In the genomic region with DNA sequence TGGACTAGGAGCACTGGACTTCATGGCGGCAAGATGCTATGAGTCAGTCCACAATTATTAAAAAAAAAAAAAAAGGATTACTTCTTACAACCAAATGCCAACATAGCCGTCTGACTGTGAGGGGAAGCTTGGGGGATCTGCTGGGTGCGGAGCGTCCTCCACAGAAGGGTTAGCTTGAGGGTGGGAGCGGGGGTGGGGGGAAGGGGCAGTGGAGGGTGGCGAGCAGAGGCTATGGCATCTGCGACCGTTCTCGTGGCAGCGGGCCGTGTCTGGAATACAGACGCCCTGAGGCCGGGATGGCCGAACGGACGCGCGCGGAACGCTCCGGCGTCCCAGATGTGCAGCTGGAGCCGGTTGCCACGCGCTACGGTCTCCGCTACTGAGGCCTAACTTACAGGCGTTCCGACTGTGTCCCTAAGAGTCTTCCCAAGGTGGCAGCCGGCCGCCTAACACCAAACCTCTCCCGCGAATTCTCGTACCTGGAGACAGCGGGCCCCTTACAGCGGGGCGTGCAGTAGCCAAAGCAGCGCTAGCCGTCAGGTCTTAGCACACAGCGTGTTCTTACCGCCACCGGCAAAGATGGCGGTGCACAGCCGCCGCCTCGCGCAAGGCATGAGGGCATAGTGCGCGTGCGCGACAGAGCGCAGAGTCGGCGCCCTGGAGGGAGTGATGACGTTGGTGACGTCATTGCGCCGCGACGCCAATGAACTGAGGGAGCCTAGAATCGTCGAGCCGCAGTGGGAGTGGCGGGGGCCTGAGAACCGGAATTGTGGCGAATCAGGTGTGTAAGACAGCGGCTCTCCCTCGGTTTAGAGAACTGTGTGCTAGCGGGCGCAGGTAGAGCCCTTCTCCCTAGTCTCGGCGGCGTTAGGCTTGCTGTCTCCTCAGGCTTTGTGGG, we compare ENCODE assay signal across 8 mouse cellular contexts. TPM values are rescaled to one million over a fixed set of nuclear protein-coding genes. Genes with fewer than 3 reads are reported as not detected.
A peak's percentile ranks its signal among the peaks of the same experiment; 100 is the strongest.
DNase-seq lines count a peak whose midpoint lies in the region; ATAC-seq lines count a peak whose summit lies in the region.

A gene (minus strand): TSS at position 677 of the 898 bp plus-strand sequence.
A gene (plus strand): TSS at position 757 of the 898 bp plus-strand sequence.

- peak within 1 kb of the TSS; percentile 80 for H3K9ac ChIP-seq in hindbrain, embryonic 11.5 days (ENCODE audit: low read depth, low read length)

- peak; percentile 98 for ATAC-seq in hindbrain, embryonic 11.5 days (ENCODE audit: low FRiP score)

- H3K36me3 ChIP-seq in hindbrain, embryonic 11.5 days (ENCODE audit: control insufficient read depth, insufficient read depth, low read length) = 0 out of 2 replicates have a peak, but pooled peaks cover under 1% of the 10 kb centered on the region

- H3K4me3 ChIP-seq in hindbrain, embryonic 11.5 days (ENCODE audit: low read depth, low read length) = peak within 1 kb of the TSS; percentile 88

- H3K27me3 ChIP-seq in hindbrain, embryonic 11.5 days (ENCODE audit: control insufficient read depth, insufficient read depth, low read length) = no peaks in the 10 kb centered on the region

- WGBS in hindbrain, embryonic 11.5 days = under 1% methylated on average over 59 of the region's 73 CpGs

- no peaks in the 10 kb centered on the region for H3K9me3 ChIP-seq in hindbrain, embryonic 11.5 days (ENCODE audit: control insufficient read depth, low read length)

- H3K4me1 ChIP-seq in hindbrain, embryonic 11.5 days (replicated peaks; ENCODE audit: control insufficient read depth, insufficient read depth, low read length) = no peaks in the 10 kb centered on the region

- DNase-seq in Muller cell, postnatal 12 days (ENCODE audit: inconsistent ontology term) = peak; percentile 96
- DNase-seq in cerebellum, adult 9-11 months = peak; percentile 97
- DNase-seq in frontal cortex, adult 2 months (ENCODE audit: extremely low spot score in 1 of 2, low spot score in 1 of 2) = peak; percentile 95 to 99
- DNase-seq in hindbrain, embryonic 11.5 days (ENCODE audit: low spot score) = peak; percentile 100
- DNase-seq in layer of hippocampus, postnatal 10 days (ENCODE audit: low spot score in 2 of 2) = peak; percentile 99
- peak; percentile 98 for DNase-seq in lung, postnatal 10 days
- peak; percentile 98 for DNase-seq in ovary, postnatal 36 days (ENCODE audit: low spot score)
- peak; percentile 98 for DNase-seq in thymus, postnatal 25 days

- H3K4me2 ChIP-seq in hindbrain, embryonic 11.5 days (replicated peaks; ENCODE audit: low read depth, low read length) = peak within 1 kb of the TSS; percentile 66

- peak within 1 kb of the TSS; percentile 84 for H3K27ac ChIP-seq in hindbrain, embryonic 11.5 days (ENCODE audit: low read depth, low read length)

RNA-seq across cellular contexts. Expression of the first gene that starts in this region (rescaled TPM):
- 48.9 and 50.3 TPM in 2 replicates for polyA plus RNA-seq in frontal cortex, adult 2 months (2012; rRNA removed)
- polyA plus RNA-seq in hindbrain, embryonic 11.5 days (2014; fragmentation: Nextera tagmentation; extraction: Ambion mirVana) = 129 and 146 TPM in 2 replicates
- 10 to 100 TPM; 87.5 to 89.0 TPM for total RNA-seq in layer of hippocampus, postnatal 10 days (2021)

RNA-seq across cellular contexts. Expression of the second gene that starts in this region (rescaled TPM):
- polyA plus RNA-seq in frontal cortex, adult 2 months (2012; rRNA removed) = 6.8 and 7.4 TPM in 2 replicates
- polyA plus RNA-seq in hindbrain, embryonic 11.5 days (2014; fragmentation: Nextera tagmentation; extraction: Ambion mirVana) = 38.5 and 39.2 TPM in 2 replicates
- total RNA-seq in layer of hippocampus, postnatal 10 days (2021) = 10 to 100 TPM in 1 of 2 experiments, 1 to 10 TPM in 1; 8.2 to 12.6 TPM

Comparison
In these comparisons a context has a peak if more than half of its experiments do, and no peak if none do; other contexts are left out.
1. Peak in every context shown above with its lines: DNase-seq, ATAC-seq, H3K4me3 ChIP-seq and H3K27ac ChIP-seq.